Mouse (Mus musculus): ENCODE measurements around the gene Prkar1b.

- TF ChIP-seq POLR2A (IDR thresholded peaks at IDR 0.05; ENCODE audit: control insufficient read depth, extremely low read depth, insufficient read depth, low read length, poor library complexity): no peak
- no peak for TF ChIP-seq CTCF (IDR thresholded peaks at IDR 0.05; ENCODE audit: borderline replicate concordance, control insufficient read depth, extremely low read depth, insufficient read depth, low read length, poor library complexity)
Observed at GRCm38 (mm10) chr5:139146476-139147075, 3.2 kb downstream of the Prkar1b start.

Measured in thymus, adult 2 months (tissue).